8 mouse cellular contexts compared by ENCODE assay signal in the genomic region with DNA sequence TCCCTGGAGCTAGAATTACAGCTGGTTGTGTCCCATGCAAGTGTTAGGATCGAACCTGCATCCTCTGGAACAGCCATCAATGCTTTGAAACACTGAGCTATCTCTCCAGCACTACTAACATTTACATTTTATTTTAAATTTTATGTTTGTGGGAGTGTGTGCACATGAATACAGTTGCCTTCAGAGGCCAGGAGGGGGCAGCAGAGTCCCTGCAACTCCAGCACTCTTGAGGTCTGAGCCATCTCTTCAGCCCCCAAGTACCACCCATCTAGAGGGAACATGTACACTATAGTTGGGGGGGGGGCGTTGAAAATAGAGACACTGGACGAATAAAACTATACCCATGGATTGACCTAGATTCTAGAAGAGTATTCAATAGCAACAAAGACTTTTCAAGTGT. TPM values are rescaled to one million over a fixed set of nuclear protein-coding genes. Genes with fewer than 3 reads are reported as not detected.
A peak's percentile ranks its signal among the peaks of the same experiment; 100 is the strongest.
DNase-seq lines count a peak whose midpoint lies in the region; ATAC-seq lines count a peak whose summit lies in the region.

No protein-coding gene starts in this region.

- ATAC-seq in liver, embryonic 11.5 days (replicated peaks; ENCODE audit: low FRiP score) = no peak; the same call in 1 of the 2 replicates

- H3K4me2 ChIP-seq in liver, embryonic 11.5 days = no peak overlapping the region

- 55% methylated on average over 3 of the region's 3 CpGs for WGBS in liver, embryonic 11.5 days

- H3K36me3 ChIP-seq in liver, embryonic 11.5 days (ENCODE audit: control insufficient read depth, insufficient read depth, low read length) = no peaks in the 10 kb centered on the region

- H3K27ac ChIP-seq in liver, embryonic 11.5 days (ENCODE audit: low read depth, low read length) = no peak overlapping the region

- intact Hi-C loops in heart, postnatal 14 days (cut with DNase I) = loop anchor here (1.0 to 10.0 kb wide), 2 partner anchors 105 to 1104 kb away; no protein-coding TSS in a partner anchor

- no peak overlapping the region for H3K4me3 ChIP-seq in liver, embryonic 11.5 days (ENCODE audit: low read depth, low read length)

- no peaks in the 10 kb centered on the region for H3K9me3 ChIP-seq in liver, embryonic 11.5 days (ENCODE audit: control insufficient read depth, low read length)

- H3K9ac ChIP-seq in liver, embryonic 11.5 days (ENCODE audit: low read depth, low read length) = no peak overlapping the region

- peak; percentile 37 to 78 for DNase-seq in adrenal gland, adult (ENCODE audit: inconsistent age in 2 of 2, low spot score in 1 of 2)
- no peak for DNase-seq in adrenal gland, adult 8-10 months
- DNase-seq in liver = peak; percentile 33
- DNase-seq in liver, embryonic 11.5 days (ENCODE audit: low spot score) = no peak
- DNase-seq in adrenal gland, postnatal 36 days = peak; percentile 65 to 75
- peak; percentile 71 to 75 for DNase-seq in heart, postnatal 14 days
- peak; percentile 77 for DNase-seq in lung, postnatal 14 days
- DNase-seq in natural killer cell, adult 2 months (ENCODE audit: low spot score in 2 of 2) = no peak

- H3K27me3 ChIP-seq in liver, embryonic 11.5 days (replicated peaks; ENCODE audit: control insufficient read depth, insufficient read depth, low read length) = no peaks in the 10 kb centered on the region

- H3K4me1 ChIP-seq in liver, embryonic 11.5 days (replicated peaks; ENCODE audit: control insufficient read depth, insufficient read depth, low read length) = no peaks in the 10 kb centered on the region

RNA-seq across cellular contexts. Expression of a gene that starts 37.3 kb away (rescaled TPM):
- total RNA-seq in adrenal gland, adult 8-10 months (2022) = 10 to 100 TPM in 3 of 4 experiments, 1 to 10 TPM in 1; 9.6 to 20.2 (median 13.6) TPM
- polyA plus RNA-seq in liver, embryonic 11.5 days (2014; fragmentation: Nextera tagmentation; extraction: Ambion mirVana) = 0.64 and 0.75 TPM in 2 replicates
- 10 to 100 TPM; 13.6 to 22.8 TPM for total RNA-seq in adrenal gland, postnatal 36 days (2021)
- 10 to 100 TPM; 91.9 to 92.5 TPM for total RNA-seq in heart, postnatal 14 days (2021)

RNA-seq across cellular contexts. Expression of a gene that starts 45.5 kb away (rescaled TPM):
- total RNA-seq in adrenal gland, adult 8-10 months (2022) = 10 to 100 TPM; 13.4 to 19.0 (median 16.0) TPM
- 7.5 and 9.2 TPM in 2 replicates for polyA plus RNA-seq in liver, embryonic 11.5 days (2014; fragmentation: Nextera tagmentation; extraction: Ambion mirVana)
- total RNA-seq in adrenal gland, postnatal 36 days (2021) = 10 to 100 TPM; 10.2 to 12.8 TPM
- 10 to 100 TPM; 16.3 to 17.7 TPM for total RNA-seq in heart, postnatal 14 days (2021)

Comparison
In these comparisons a context has a peak if more than half of its experiments do, and no peak if none do; other contexts are left out.
1. DNase-seq: peak in adrenal gland, adult (2 of 2), liver (single experiment), adrenal gland, postnatal 36 days (2 of 2), heart, postnatal 14 days (2 of 2) and lung, postnatal 14 days (single experiment); none in adrenal gland, adult 8-10 months (single experiment), liver, embryonic 11.5 days (single experiment) and natural killer cell, adult 2 months (0 of 2).